8 mouse cellular contexts compared by ENCODE assay signal in genomic region chr7:141435129-141435855, GRCm38 (mm10). TPM values are rescaled to one million over a fixed set of nuclear protein-coding genes. Genes with fewer than 3 reads are reported as not detected.
DNase-seq lines count a peak whose midpoint lies in the region; ATAC-seq and TF ChIP-seq lines count a peak whose summit lies in the region.

No protein-coding gene starts in this region.

- H3K9me3 ChIP-seq in heart, embryonic 10.5 days: no peaks in the 10 kb centered on the region
- no peaks in the 10 kb centered on the region for H3K9me3 ChIP-seq in kidney, embryonic 16.5 days (ENCODE audit: low read length)
- H3K9me3 ChIP-seq in lung, postnatal 0 days (ENCODE audit: low read length): no peaks in the 10 kb centered on the region

- no peak for TF ChIP-seq CTCF in lung, postnatal 0 days (IDR thresholded peaks at IDR 0.05)

- H3K27ac ChIP-seq in heart, embryonic 10.5 days: peak overlapping the region; percentile 77
- H3K27ac ChIP-seq in kidney, embryonic 16.5 days (ENCODE audit: low read length): peak overlapping the region; percentile 44
- peak overlapping the region; percentile 38; the same call in 1 of the 2 replicates for H3K27ac ChIP-seq in lung, postnatal 0 days (ENCODE audit: low read length)

- 4% methylated on average over 17 of the region's 17 CpGs for WGBS in heart, embryonic 10.5 days
- WGBS in kidney, embryonic 16.5 days: 5% methylated on average over 17 of the region's 17 CpGs
- WGBS in lung, postnatal 0 days: 5% methylated on average over 17 of the region's 17 CpGs

- H3K4me1 ChIP-seq in heart, embryonic 10.5 days: peaks cover 54% of the 10 kb centered on the region
- peaks cover 32% of the 10 kb centered on the region for H3K4me1 ChIP-seq in kidney, embryonic 16.5 days (ENCODE audit: insufficient read depth, low read length)
- peaks cover 16% of the 10 kb centered on the region for H3K4me1 ChIP-seq in lung, postnatal 0 days (ENCODE audit: insufficient read depth, low read depth, low read length)

- H3K36me3 ChIP-seq in heart, embryonic 10.5 days: peaks cover 59% of the 10 kb centered on the region
- peaks cover 50% of the 10 kb centered on the region for H3K36me3 ChIP-seq in kidney, embryonic 16.5 days (ENCODE audit: insufficient read depth, low read length)
- H3K36me3 ChIP-seq in lung, postnatal 0 days (ENCODE audit: insufficient read depth, low read length): no peaks in the 10 kb centered on the region; the same call in 1 of the 2 replicates

- H3K4me2 ChIP-seq in kidney, embryonic 16.5 days (replicated peaks; ENCODE audit: low read depth, low read length): peak overlapping the region; percentile 87
- peak overlapping the region; percentile 69 for H3K4me2 ChIP-seq in lung, postnatal 0 days (replicated peaks; ENCODE audit: low read depth, low read length)

- TF ChIP-seq EP300 in lung, postnatal 0 days (IDR thresholded peaks at IDR 0.05): no peak

- H3K4me3 ChIP-seq in heart, embryonic 10.5 days: peak overlapping the region; percentile 63
- H3K4me3 ChIP-seq in kidney, embryonic 16.5 days (ENCODE audit: low read length): peak overlapping the region; percentile 57
- H3K4me3 ChIP-seq in lung, postnatal 0 days (ENCODE audit: low read depth, low read length): peak overlapping the region; percentile 46

- no peaks in the 10 kb centered on the region for H3K27me3 ChIP-seq in heart, embryonic 10.5 days (ENCODE audit: insufficient read depth, poor library complexity, severe bottlenecking)
- no peaks in the 10 kb centered on the region for H3K27me3 ChIP-seq in kidney, embryonic 16.5 days (ENCODE audit: insufficient read depth, low read length)
- H3K27me3 ChIP-seq in lung, postnatal 0 days (replicated peaks; ENCODE audit: insufficient read depth, low read length): no peaks in the 10 kb centered on the region

- ATAC-seq in kidney, embryonic 16.5 days (ENCODE audit: low FRiP score, low TSS enrichment): no peak
- ATAC-seq in lung, postnatal 0 days: peak; percentile 47

- H3K9ac ChIP-seq in kidney, embryonic 16.5 days (replicated peaks; ENCODE audit: low read length): peak overlapping the region; percentile 65
- peak overlapping the region; percentile 16; the same call in 1 of the 2 replicates for H3K9ac ChIP-seq in lung, postnatal 0 days (replicated peaks; ENCODE audit: low read depth)

- DNase-seq in B cell, adult 2 months: peak; percentile 62 to 67
- peak; percentile 76 for DNase-seq in NIH3T3 (ENCODE audit: low read depth)
- DNase-seq in embryo, embryonic 10 days (ENCODE audit: low spot score): peak; percentile 65
- peak; percentile 90 for DNase-seq in heart, embryonic 10.5 days (ENCODE audit: low spot score)
- DNase-seq in lung, postnatal 0 days (ENCODE audit: low spot score): peak; percentile 89
- DNase-seq in retina, embryonic 14.5 days (ENCODE audit: low spot score): peak; percentile 49
- DNase-seq in layer of hippocampus, adult 9-10 months (ENCODE audit: low spot score): no peak

RNA-seq across cellular contexts. Expression of gene Slc25a22, which starts 2.4 kb away (rescaled TPM):
- 22.6 and 30.8 TPM in 2 replicates for polyA plus RNA-seq in heart, embryonic 10.5 days (2016; fragmentation: Nextera tagmentation; extraction: Ambion mirVana)
- 33.2 and 39.9 TPM in 2 replicates for polyA plus RNA-seq in kidney, embryonic 16.5 days (2015; fragmentation: Nextera tagmentation; extraction: Ambion mirVana)
- 9.8 and 12.3 TPM in 2 replicates for polyA plus RNA-seq in lung, postnatal 0 days (2015; fragmentation: Nextera tagmentation; extraction: Ambion mirVana)

RNA-seq across cellular contexts. Expression of gene Cend1, which starts 6.0 kb away (rescaled TPM):
- polyA plus RNA-seq in heart, embryonic 10.5 days (2016; fragmentation: Nextera tagmentation; extraction: Ambion mirVana): 13.7 and 23.5 TPM in 2 replicates
- 3.0 TPM in 2 replicates for polyA plus RNA-seq in kidney, embryonic 16.5 days (2015; fragmentation: Nextera tagmentation; extraction: Ambion mirVana)
- 0.25 TPM in 2 replicates for polyA plus RNA-seq in lung, postnatal 0 days (2015; fragmentation: Nextera tagmentation; extraction: Ambion mirVana)

RNA-seq across cellular contexts. Expression of gene Pidd1, which starts 8.5 kb away (rescaled TPM):
- polyA plus RNA-seq in heart, embryonic 10.5 days (2016; fragmentation: Nextera tagmentation; extraction: Ambion mirVana): 18.0 and 18.2 TPM in 2 replicates
- 11.4 and 12.6 TPM in 2 replicates for polyA plus RNA-seq in kidney, embryonic 16.5 days (2015; fragmentation: Nextera tagmentation; extraction: Ambion mirVana)
- polyA plus RNA-seq in lung, postnatal 0 days (2015; fragmentation: Nextera tagmentation; extraction: Ambion mirVana): 1.7 and 1.8 TPM in 2 replicates

RNA-seq across cellular contexts. Expression of gene Rplp2, which starts 11.9 kb away (rescaled TPM):
- polyA plus RNA-seq in heart, embryonic 10.5 days (2016; fragmentation: Nextera tagmentation; extraction: Ambion mirVana): 882 and 900 TPM in 2 replicates
- 1,055 and 1,146 TPM in 2 replicates for polyA plus RNA-seq in kidney, embryonic 16.5 days (2015; fragmentation: Nextera tagmentation; extraction: Ambion mirVana)
- polyA plus RNA-seq in lung, postnatal 0 days (2015; fragmentation: Nextera tagmentation; extraction: Ambion mirVana): 878 and 910 TPM in 2 replicates

RNA-seq across cellular contexts. Expression of gene Pnpla2, which starts 19.7 kb away (rescaled TPM):
- polyA plus RNA-seq in heart, embryonic 10.5 days (2016; fragmentation: Nextera tagmentation; extraction: Ambion mirVana): 28.3 and 38.9 TPM in 2 replicates
- polyA plus RNA-seq in kidney, embryonic 16.5 days (2015; fragmentation: Nextera tagmentation; extraction: Ambion mirVana): 47.0 and 51.5 TPM in 2 replicates
- 96.0 and 116 TPM in 2 replicates for polyA plus RNA-seq in lung, postnatal 0 days (2015; fragmentation: Nextera tagmentation; extraction: Ambion mirVana)
